Mouse (Mus musculus) heart, adult 10 weeks (tissue): ENCODE data around the gene Plxnd1. TPM values are rescaled to one million over a fixed set of nuclear protein-coding genes. Genes with fewer than 3 reads are reported as not detected.

Source experiments
- polyA plus RNA-seq: library from polyadenylated mRNA; stranded (reverse); fragments of 350-450 nt; fragmentation: Illumina TruSeq; extraction: RNeasy Lipid Tissue Mini Kit (QIAGEN cat#74804); gene quantifications from one replicate; pipeline ENCODE4 v1.2.3, GENCODE M21; 2014; ENCODE audit warnings: low read depth, low replicate concordance

Gene Plxnd1
- polyA plus RNA-seq = 101 TPM

GRCm38 (mm10) chr6:115994877-115995520 is at the start of gene Plxnd1:
Plxnd1 (minus strand) TSS chr6:115995005.

GRCm38 (mm10) chr6:115944638-115945037 is 50.2 kb downstream of the Plxnd1 start, which contains the start of gene H1foo:
H1foo (plus strand) TSS chr6:115944938.

DNA sequence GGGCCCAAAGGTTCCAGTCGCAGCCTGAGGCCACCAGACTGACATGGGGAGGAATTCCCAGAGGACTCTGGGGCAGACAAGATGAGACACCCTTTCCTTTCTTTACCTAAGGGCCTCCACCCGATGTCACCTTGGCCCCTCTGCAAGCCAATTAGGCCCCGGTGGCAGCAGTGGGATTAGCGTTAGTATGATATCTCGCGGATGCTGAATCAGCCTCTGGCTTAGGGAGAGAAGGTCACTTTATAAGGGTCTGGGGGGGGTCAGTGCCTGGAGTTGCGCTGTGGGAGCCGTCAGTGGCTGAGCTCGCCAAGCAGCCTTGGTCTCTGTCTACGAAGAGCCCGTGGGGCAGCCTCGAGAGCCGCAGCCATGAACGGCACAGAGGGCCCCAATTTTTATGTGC is 63.2 kb downstream of the Plxnd1 start, which contains the start of gene Rho:
Gene Rho, plus strand, starts transcription at position 110 of the 400 bp plus-strand sequence.

Other genes with a start within 250 kb of the Plxnd1 start
- not detected for gene Tmem40, start 232.6 kb downstream of the Plxnd1 start, polyA plus RNA-seq
- 50.8 TPM for gene Cand2, start 220.5 kb downstream of the Plxnd1 start, polyA plus RNA-seq
- 806 TPM for gene Rpl32, start 186.3 kb downstream of the Plxnd1 start, polyA plus RNA-seq
- 0.16 TPM for gene Efcab12, start 156.6 kb downstream of the Plxnd1 start, polyA plus RNA-seq
- 1.8 TPM for gene Mbd4, start 141.6 kb downstream of the Plxnd1 start, polyA plus RNA-seq
- 7.2 TPM for gene Ift122, start 141.5 kb downstream of the Plxnd1 start, polyA plus RNA-seq
- 0.26 TPM for gene Rho, start 63.3 kb downstream of the Plxnd1 start, polyA plus RNA-seq
- not detected for gene H1foo, start 50.1 kb downstream of the Plxnd1 start, polyA plus RNA-seq
- gene Tmcc1, start 198.5 kb upstream of the Plxnd1 start, polyA plus RNA-seq = 26.9 TPM
- gene Washc2, start 213.0 kb upstream of the Plxnd1 start, polyA plus RNA-seq = 22.8 TPM